In the genomic region with DNA sequence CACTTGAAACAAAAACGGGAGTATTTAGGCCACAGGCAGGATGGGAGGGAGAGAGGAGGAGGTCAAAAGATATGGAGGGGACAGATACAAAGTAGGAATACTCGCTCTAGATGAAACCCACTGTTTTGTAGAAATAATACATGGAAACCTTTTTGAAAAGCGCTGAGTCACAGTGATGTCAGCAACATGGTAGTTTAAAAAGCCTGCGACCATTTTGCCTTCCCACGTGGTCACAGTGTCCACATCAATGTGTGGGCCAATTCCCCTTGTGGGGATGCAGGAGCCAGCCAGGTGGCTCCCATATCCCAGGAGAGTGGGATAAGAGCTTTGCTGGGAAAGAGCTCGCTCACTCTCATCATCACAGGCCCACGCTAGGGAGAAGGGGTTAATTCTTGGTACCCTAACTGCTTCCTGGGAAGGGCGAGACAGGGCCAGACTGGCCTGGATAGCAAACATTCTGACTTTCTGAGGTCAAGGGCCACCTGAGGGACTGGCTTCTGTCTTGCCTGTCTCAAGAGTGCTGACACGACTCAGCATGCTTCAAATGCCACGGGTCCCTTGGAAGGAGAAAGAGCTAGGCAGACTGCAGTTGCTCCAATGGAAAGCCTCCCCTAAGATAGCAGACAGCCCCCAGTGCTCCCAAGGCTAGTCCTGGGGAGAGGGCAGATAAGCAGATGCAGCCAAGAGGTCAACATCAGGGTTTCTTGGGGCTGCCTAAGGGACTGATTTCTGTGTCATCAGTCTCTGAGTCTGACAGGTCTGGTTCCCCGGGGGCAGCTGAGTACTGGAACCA, we compare ENCODE assay signal across 13 mouse cellular contexts.
DNase-seq lines count a peak whose midpoint lies in the region; ATAC-seq lines count a peak whose summit lies in the region.
"Had no signal": no experiment of that assay in that cellular context is flagged by ENCODE, and none has a peak within 500 bp of the region (broad histone marks: within the 10 kb centered on the region; RNA-seq: fewer than 3 reads in every experiment).

No protein-coding gene starts in this region.

- H3K27me3 ChIP-seq in heart, embryonic 13.5 days (replicated peaks) = no peaks in the 10 kb centered on the region; the same call in 1 of the 2 replicates
- H3K27me3 ChIP-seq: hindbrain, embryonic 15.5 days had no signal

- DNase-seq in heart, adult 9 months (ENCODE audit: low spot score in 2 of 2) = no peak
- peak; percentile 14 for DNase-seq in ovary, postnatal 36 days (ENCODE audit: low spot score)
- no peak for DNase-seq in ovary, postnatal 14 days (ENCODE audit: low spot score)
- DNase-seq in embryo, embryonic 9.5 days (ENCODE audit: extremely low spot score) = peak; percentile 29
- no peak for DNase-seq in thymus, adult 18-20 months
- DNase-seq in adrenal gland, postnatal 25 days = no peak
- DNase-seq in ovary, adult 18-20 months (ENCODE audit: low spot score) = no peak
- DNase-seq: adrenal gland, postnatal 10 days; forebrain, postnatal 0 days; gastrocnemius, postnatal 10 days; kidney, adult 8-10 months had no signal

- no peak overlapping the region for H3K4me3 ChIP-seq in heart, embryonic 13.5 days
- H3K4me3 ChIP-seq: hindbrain, embryonic 15.5 days had no signal

- H3K4me2 ChIP-seq in heart, embryonic 13.5 days = peak overlapping the region; percentile 9; the same call in 1 of the 2 replicates
- H3K4me2 ChIP-seq: hindbrain, embryonic 15.5 days had no signal

- H3K9me3 ChIP-seq in heart, embryonic 13.5 days = no peaks in the 10 kb centered on the region
- H3K9me3 ChIP-seq: hindbrain, embryonic 15.5 days had no signal

- peak; percentile 58 for ATAC-seq in heart, embryonic 13.5 days (ENCODE audit: extremely low read depth, insufficient number of reproducible peaks, low FRiP score, low TSS enrichment)
- ATAC-seq: forebrain, postnatal 0 days had no signal

- peaks cover 29% of the 10 kb centered on the region for H3K4me1 ChIP-seq in heart, embryonic 13.5 days
- H3K4me1 ChIP-seq: hindbrain, embryonic 15.5 days had no signal

- H3K27ac ChIP-seq in heart, embryonic 13.5 days (replicated peaks) = peak overlapping the region; percentile 81
- H3K27ac ChIP-seq: hindbrain, embryonic 15.5 days had no signal

- 27% methylated on average over 11 of the region's 11 CpGs for WGBS in heart, embryonic 13.5 days

- H3K9ac ChIP-seq in heart, embryonic 13.5 days = 0 out of 2 replicates have a peak overlapping the region, but pooled peaks have one; percentile 7
- H3K9ac ChIP-seq: forebrain, postnatal 0 days; hindbrain, embryonic 15.5 days had no signal

- no peaks in the 10 kb centered on the region for H3K36me3 ChIP-seq in heart, embryonic 13.5 days
- H3K36me3 ChIP-seq: hindbrain, embryonic 15.5 days had no signal

Comparison
In these comparisons a context has a peak if more than half of its experiments do, and no peak if none do; other contexts are left out.
1. DNase-seq: peak in ovary, postnatal 36 days (single experiment) and embryo, embryonic 9.5 days (single experiment); none in heart, adult 9 months (0 of 2), ovary, postnatal 14 days (single experiment), thymus, adult 18-20 months (0 of 2), adrenal gland, postnatal 25 days (single experiment) and ovary, adult 18-20 months (single experiment).